Mouse (Mus musculus): ENCODE results near the gene Kcnab1.

DNA sequence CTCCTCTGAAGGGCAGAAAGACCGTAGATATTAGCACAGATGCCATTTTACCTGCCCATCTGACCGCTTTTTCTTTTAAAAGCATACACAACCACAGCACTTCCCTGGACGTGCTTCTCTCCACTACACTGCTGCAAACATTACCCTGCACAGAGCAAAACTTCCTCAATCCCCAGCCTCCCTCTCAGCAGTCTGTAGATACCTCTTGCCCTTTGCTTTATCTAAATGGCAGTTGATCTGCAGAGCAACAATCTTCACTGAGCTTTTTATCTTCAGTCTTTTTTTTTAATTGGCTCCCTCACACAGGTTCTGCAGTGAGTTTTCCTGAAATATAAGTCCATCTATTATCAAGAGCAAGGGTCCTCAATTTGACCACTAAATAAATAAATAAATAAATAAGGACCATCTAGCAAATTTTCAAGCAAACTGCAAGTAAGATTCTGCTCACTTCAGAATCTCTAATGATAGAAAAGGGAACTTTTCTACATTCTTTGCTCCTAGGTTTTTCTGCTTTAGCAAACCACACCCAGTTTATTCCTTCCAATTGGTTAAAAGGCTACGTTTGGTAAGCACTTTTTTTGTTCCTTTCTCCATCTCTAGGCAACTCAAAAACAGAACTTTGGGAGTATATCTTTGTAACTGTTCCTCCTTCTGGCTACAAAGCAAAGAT lies 287.8 kb downstream of the Kcnab1 start:
- TF ChIP-seq CTCF (IDR thresholded peaks at IDR 0.05; ENCODE audit: low read depth): no peak
- TF ChIP-seq EP300 (optimal IDR thresholded peaks at IDR 0.05): no peak

Measured in stomach, postnatal 0 days (tissue).